Mouse (Mus musculus): ENCODE measurements around the gene Uvrag.

Gene Uvrag

GRCm38 (mm10) chr7:99140984-99141918, at the start of gene Uvrag:
TSS of gene Uvrag (minus strand) at chr7:99141141.
- peak; percentile 98 for DNase-seq (ENCODE audit: low spot score)

DNA sequence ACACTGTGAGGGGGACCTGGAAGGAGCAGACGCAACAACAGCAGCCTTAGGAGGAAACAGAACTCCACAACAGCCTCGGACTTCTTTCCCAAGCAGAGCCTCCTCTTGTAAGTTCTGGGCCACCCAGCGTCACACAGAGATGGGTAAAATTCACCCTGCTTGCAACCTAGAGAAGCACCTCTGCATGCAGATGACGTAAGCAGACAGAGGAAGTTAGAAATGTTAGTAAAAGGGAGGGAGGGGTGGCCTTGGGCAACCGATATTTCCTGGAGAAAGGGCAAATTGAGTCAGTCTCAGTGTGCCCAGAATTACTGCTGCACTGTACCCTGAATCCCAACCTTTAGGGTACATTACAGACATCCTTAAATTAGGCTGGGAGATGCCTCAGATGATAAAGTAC, 48.9 kb upstream of the Uvrag start:
- no peak for DNase-seq (ENCODE audit: low spot score)

DNA sequence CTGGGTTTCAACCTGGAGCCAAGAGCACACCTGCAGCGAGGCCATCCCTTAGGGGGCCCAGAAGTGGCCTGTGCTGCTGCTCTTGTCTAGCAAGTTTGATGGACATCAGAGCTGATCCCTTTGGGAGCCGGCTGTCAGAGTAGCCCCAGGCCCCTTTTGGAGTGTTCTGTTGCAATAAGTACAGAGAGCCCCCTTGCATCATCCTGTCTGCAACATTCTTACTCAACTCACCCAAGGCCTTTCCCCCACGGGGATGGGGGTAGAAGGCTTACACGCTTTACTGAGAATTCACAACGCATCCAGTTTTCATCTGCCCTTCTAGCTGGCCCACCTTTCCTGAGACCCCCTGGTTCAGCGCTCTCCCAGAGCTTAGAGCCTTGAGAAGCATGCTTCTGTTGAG, 47.7 kb upstream of the Uvrag start:
- DNase-seq (ENCODE audit: low spot score): no peak

GRCm38 (mm10) chr7:99187451-99187850, 46.5 kb upstream of the Uvrag start:
- DNase-seq (ENCODE audit: low spot score): no peak

DNA sequence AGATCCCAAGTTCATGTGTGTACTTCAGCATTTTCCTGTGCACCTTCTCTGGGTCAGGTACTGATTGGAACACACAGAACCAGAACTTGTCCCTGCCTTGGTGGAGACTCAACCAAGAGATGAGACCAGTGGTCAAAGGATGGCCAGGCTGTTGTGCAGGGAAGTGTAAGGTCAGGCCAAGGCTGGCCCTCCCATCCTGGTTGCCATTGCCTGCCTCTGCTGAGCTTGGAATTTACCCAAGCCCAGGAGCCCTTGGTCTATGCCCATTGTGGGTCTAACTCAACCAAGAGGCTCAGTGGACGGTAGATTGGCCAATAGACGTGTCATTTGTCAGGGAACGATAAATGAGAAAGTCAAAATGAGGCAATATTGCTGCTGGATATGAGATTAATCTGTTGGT, 44.5 kb upstream of the Uvrag start:
- DNase-seq (ENCODE audit: low spot score): no peak

DNA sequence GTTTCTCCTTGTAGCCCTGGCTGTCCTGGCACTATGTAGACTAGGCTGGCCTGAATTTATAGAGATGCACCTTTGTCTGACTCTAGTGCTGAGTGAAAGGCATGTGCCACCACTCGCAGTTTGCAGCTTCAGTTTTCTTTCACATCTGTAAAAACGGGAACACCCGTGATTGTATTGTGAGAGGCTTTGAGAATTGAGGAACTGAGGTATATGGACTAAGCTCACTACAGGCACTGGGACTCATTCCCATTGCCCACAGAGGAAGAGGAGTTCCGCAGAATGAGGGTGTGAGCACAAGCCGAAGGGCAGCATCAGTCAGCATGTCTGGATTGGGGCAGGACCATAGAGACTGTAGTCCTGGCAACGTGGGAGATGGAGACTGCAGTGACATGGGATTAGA, 42.8 kb upstream of the Uvrag start:
- DNase-seq (ENCODE audit: low spot score): no peak

DNA sequence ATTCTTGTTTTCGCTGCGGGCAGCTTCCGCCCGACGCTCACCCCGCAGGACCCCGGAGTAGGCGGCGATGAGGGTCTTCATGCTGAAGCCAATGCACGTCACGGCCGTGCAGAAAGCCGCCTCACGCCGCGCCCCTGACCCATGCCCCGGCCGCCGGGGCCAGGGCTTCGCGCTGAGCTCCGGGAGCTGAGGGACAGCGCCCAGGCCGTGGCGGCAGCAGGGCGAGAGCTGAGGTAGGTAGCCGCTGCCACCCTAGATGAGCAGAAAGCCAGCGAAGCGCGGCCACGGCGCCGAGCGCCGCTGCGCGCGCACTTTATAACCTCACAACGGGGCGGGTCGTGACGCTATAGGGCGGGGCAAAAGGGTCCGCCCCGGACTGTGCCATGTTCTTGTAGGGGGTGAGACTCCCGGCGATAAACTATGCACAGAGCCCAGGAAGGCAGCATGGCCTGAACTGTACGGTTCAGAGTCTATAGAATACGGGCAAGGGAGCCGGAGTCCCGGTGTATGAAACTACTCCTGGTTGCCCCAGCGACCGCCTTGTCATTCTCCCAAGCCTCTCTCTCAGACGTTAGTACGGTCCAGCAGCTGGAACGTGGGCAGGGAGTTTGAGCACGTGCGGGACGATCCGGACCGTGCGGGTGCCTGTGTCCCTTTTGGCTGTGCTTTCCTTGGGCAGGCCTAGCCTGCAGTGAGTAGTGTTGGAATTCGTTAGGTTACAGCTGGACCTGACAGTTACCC, 41.7 kb upstream of the Uvrag start, which contains the start of gene Dgat2:
TSS of gene Dgat2 (minus strand) at position 288 of the 741 bp plus-strand sequence.
- peak; percentile 90 for DNase-seq (ENCODE audit: low spot score)

- DNase-seq (ENCODE audit: low spot score): no peak
Observed at GRCm38 (mm10) chr7:99181619-99182431, 40.9 kb upstream of the Uvrag start.

DNA sequence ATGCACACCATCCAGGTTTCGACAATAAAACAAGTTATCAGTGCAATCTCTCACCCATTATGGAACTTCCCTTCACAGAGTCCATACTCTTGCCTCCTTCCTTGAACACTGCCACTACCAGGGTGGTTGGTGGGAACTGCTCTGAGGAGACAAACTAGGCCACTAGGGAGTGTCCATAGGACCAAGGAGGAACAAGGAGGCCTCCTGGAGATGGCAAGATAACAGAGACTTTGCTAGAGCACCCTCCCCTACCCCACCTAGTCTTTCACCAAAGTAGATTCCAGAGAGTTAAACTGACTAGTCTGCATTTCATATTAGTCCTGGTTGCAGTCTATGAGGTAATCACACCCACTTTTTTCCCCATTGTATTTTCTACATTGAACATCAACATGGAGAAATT, 39.2 kb upstream of the Uvrag start:
- DNase-seq (ENCODE audit: low spot score): no peak

DNA sequence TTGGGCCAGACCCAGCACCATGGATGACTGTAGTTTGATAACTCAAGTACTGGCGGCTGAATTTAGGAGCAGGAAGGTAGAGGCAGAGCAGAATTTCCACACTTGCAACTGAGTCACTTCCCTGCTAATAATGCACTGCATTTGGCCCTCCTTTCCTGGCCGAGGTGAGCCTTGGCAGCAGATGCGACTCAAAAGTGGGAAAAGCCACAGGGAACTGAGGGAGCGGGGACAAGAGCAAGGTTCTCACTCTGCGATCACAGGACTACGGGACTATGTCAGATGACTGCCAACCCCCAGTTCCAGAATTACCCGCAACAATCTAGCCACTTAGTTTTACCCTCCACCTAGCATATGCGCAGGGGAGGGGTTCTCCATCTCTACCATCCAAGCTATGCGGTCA, 38.3 kb upstream of the Uvrag start:
- DNase-seq (ENCODE audit: low spot score): no peak

DNA sequence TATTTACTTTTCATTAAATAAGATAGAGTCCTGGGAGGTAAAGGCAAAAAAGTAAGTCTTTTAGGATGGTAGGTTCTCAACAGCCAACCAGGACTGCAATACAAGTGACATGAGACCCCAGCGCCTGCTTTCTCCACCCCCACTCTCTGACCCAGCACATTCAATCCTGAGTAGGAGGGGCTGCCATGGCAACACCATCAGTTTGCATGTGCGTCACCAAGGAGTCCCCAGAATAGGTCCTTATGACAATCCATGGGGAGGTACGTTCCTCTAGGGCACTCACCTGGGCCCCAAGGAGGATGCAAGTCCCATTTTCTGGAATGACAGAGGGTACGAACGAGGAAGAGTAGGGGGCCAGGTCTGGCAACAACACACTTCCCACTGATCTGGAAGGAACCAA, 36.4 kb upstream of the Uvrag start:
- DNase-seq (ENCODE audit: low spot score): no peak

GRCm38 (mm10) chr7:99175666-99176065, 34.7 kb upstream of the Uvrag start:
- no peak for DNase-seq (ENCODE audit: low spot score)

DNA sequence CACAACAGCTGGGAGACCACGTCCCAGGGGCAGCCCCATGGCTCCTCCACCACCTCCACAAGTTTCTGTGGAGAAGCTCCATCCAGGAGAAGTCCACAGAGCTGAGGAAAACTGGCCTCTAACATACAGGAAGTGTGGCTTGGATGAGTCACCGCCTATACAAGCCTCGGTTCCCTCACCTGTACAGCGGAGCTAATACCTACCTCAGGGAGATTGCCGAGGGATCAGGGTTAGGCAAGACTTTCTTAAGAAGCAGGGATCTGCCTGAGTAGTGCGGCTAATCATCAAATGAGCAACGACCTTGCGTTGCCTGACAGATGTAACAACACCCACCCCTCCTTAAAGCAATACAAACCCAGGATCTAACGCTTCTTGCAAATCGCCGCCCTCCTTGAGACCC, 34.2 kb upstream of the Uvrag start:
- DNase-seq (ENCODE audit: low spot score): no peak

DNA sequence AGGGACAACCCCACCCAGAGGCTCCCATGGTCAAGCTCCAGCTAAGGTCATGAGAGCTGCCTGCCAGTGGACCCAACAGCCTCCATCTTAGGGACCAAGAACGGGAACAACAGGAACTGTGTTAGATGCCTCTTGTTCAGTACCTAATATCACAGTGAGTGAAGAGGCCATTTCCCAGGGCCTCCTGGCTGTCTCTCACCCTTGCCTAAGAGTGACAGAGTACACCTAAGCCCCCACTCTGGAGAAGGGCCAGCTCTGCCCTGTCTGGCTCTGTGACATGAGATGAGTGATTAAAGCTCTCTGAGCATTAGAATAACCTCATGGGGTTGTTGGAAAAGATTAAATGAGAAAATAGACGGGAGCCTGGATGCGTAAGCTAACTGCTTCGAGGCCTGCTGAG, 33.1 kb upstream of the Uvrag start:
- DNase-seq (ENCODE audit: low spot score): no peak

DNA sequence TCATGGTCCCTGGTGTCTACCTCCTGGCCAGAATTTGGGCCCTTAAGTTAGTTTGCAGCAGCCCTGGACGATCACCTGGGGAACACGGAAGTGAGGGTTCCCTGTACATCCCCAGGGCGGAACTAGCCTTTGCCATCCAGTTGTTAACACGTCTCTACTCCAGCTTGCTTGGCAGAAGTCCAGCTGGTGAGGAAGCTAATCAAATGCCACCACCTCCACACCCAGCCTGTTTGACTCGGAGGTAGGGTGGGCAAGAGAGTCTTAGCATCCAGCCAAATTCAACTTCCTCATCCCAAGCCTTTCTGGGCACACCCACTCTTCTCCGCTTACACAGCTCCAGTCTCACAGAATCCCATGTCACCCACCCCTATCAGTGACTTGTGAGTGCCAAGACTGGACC, 32.0 kb upstream of the Uvrag start:
- DNase-seq (ENCODE audit: low spot score): peak; percentile 59

DNA sequence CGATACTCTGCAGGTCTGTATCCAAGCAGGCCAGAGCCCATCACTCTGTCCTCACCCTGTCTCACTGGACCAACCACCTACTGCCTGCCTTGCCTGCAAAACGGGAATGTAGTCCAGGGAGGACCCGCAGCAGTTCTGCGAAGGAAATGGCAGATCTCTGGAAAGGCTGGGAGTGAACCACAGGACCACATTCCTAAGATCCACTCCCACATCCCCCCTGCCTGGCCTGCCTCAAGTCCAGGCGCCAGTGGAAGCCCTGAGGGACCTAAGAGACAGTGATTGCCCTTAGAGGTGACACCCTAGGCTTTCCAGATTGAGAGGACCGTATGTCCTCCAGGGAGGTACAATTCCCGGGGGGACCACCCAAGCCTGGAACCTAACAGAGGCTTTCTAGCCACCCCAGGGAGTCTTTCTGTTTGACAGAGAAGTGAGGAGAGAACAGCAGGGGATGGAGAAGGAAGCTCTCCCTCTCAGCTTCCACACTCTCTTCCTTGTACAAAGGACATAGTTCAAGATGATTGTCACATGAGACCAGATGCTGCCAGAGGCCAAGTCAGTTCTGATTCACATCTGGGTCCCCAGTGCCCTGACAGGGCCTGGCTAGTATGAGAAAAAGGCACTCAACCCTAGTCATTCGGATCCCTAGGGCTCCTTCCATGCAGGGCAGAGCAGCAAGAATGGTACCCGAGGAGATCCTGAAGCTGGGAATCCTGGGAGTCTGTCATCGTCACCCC, 31.0 kb upstream of the Uvrag start:
- DNase-seq (ENCODE audit: low spot score): no peak

DNA sequence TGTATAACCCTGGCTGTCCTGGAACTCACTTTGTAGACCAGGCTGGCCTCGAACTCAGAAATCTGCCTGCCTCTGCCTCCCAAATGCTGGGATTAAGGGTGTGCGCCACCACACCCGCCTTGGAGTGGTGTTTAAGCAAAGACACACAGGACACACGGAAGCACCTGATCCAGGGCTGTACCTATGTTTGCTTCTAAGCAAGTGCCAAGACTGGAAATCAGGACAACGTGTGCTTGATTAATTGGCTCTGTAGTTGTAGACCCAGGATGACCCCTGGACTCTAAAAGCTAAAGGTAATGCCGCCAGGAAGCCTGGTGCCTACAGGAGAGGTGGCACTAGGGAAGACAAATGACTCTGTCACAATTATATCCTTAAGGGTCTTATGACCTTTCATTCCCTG, 29.6 kb upstream of the Uvrag start:
- DNase-seq (ENCODE audit: low spot score): no peak

DNA sequence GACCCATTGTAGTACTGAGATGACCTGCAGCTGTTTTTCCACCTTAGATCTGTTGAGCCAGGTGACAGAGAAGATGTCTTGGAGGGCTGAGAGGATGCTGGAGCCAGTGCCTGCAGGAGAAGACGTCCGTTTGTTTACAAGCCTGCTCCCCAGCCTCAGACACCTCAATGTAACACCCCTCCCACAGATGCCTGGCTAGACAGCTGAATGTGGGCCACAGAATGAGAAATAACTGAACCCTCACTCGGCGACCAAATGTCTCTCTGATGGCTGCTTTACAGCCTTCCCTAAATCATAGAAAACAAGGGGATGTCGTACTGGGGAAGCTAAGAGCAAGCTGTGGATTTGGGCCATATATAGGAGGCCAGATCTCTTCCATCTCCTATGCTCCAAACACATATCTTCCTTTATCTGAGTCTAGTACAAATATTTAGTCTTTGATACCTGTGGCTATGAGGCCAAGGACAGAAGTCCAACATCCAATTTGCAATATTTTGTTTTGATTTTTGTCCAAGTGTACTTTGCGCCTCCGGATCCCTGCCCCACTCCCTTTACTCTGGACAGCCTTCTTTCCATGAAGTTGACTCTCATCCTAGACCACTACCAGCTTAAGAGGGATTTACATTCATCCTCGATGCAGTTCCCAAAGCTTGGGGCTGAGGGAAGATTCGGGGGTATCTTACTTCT, 28.9 kb upstream of the Uvrag start:
- DNase-seq (ENCODE audit: low spot score): no peak

GRCm38 (mm10) chr7:99168756-99169155, 27.8 kb upstream of the Uvrag start:
- no peak for DNase-seq (ENCODE audit: low spot score)

DNA sequence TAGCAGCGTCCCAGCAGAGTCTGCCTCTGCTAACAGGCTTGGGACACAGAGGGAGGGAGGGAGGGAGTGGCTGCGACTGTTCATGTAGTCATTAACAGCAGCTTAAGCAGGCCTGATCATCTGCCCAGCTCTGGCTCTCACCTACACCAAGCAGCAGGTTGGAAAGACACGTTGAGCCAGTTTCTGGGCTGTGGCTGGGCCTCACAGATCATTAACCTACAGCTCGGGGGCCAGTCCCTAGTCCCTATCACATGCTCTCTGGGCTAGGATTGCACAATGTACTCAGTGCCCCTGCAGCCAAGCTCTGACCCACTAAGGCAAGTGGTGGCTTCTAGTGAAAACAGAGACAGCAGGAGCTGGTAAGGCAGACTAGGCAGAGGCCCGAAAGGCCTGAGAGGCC, 27.0 kb upstream of the Uvrag start:
- peak; percentile 69 for DNase-seq (ENCODE audit: low spot score)

DNA sequence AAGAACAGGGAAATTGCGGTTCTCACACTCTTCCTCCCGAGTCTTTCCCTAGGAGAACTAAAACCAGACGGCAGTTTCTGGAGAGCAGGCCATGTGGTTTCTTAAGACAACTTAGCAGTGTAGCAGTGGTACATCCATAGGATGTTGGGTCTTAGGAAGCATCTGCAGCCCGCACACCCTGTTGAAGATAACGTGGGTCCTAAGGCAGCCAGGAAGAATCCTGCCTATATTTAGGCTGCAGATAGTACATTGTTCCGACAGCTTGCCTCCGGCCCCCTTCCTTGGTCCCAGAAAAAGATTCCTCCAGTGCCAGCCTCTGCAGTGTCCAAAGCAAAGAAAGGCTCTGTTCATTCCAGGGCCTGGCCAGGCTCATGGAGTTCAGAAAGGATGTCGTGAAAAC, 25.2 kb upstream of the Uvrag start:
- no peak for DNase-seq (ENCODE audit: low spot score)

Data from urinary bladder, postnatal 14 days (tissue).